Mouse (Mus musculus) MEL (cell line): Measurements from ENCODE around the gene Fxyd7. TPM values are rescaled to one million over a fixed set of nuclear protein-coding genes. Genes with fewer than 3 reads are reported as not detected.
A peak's percentile ranks its signal among the peaks of the same experiment; 100 is the strongest.

Source experiments
- DNase-seq: peaks from one replicate; pipeline ENCODE4 v3.0.0; 2011; ENCODE audit warnings: low read depth, low spot score
- H3K27ac ChIP-seq: 2 replicates; pipeline ENCODE4 v1.5.1; 2012; ENCODE audit warnings: low read depth, mild to moderate bottlenecking, control low read depth, low read length, moderate library complexity; ENCODE audit not compliant: control insufficient read depth
- H3K27me3 ChIP-seq, 2 experiments: fragments of 150-350 bp in 1 of 2; sonication (generic) in 1 of 2; 2 replicates each; pipeline ENCODE4 v1.6.1; 2012; ENCODE audit warnings: low read length in 2 of 2, mild to moderate bottlenecking in 2 of 2, improper control_type of control experiment in 1 of 2, moderate library complexity in 1 of 2; ENCODE audit not compliant: insufficient read depth in 2 of 2, control insufficient read depth in 1 of 2
- H3K36me3 ChIP-seq, 2 experiments: 2 replicates each; pipeline ENCODE4 v1.6.1; 2012 to 2014; ENCODE audit warnings: low read length in 2 of 2, improper control_type of control experiment in 1 of 2, inconsistent platforms in 1 of 2, mild to moderate bottlenecking in 1 of 2; ENCODE audit not compliant: insufficient read depth in 2 of 2, control insufficient read depth in 1 of 2
- H3K4me1 ChIP-seq, 2 experiments: fragments of 150-350 bp in 1 of 2; sonication (generic) in 1 of 2; 2 replicates each; pipeline ENCODE4 v1.6.1; 2012; ENCODE audit warnings: low read length in 2 of 2, improper control_type of control experiment in 1 of 2, mild to moderate bottlenecking in 1 of 2; ENCODE audit not compliant: insufficient read depth in 2 of 2, control insufficient read depth in 1 of 2
- H3K4me3 ChIP-seq, 2 experiments: fragments of 150-350 bp in 1 of 2; sonication (generic) in 1 of 2; 2 replicates each; pipeline ENCODE4 v1.5.1; 2012; ENCODE audit warnings: low read depth in 2 of 2, low read length in 2 of 2, mild to moderate bottlenecking in 2 of 2, moderate library complexity in 2 of 2, control low read depth in 1 of 2, improper control_type of control experiment in 1 of 2; ENCODE audit not compliant: control insufficient read depth in 1 of 2, insufficient read depth in 1 of 2
- H3K79me2 ChIP-seq: 2 replicates; pipeline ENCODE4 v1.6.1; 2012; ENCODE audit warnings: mild to moderate bottlenecking, low read length, moderate library complexity; ENCODE audit not compliant: control insufficient read depth, poor library complexity, insufficient read depth
- H3K9ac ChIP-seq: 2 replicates; pipeline ENCODE4 v1.6.1; 2012; ENCODE audit warnings: low read depth, mild to moderate bottlenecking, control low read depth, low read length, moderate library complexity; ENCODE audit not compliant: control insufficient read depth, poor library complexity, severe bottlenecking
- H3K9me3 ChIP-seq: fragments of 150-350 bp; sonication (generic); replicated peaks from 2 replicates; pipeline ENCODE4 v1.6.1; 2012; ENCODE audit warnings: mild to moderate bottlenecking, low read length, improper control_type of control experiment, moderate library complexity; ENCODE audit not compliant: insufficient read depth
- BHLHE40 ChIP-seq: IDR thresholded peaks from 2 replicates; pipeline ENCODE4 v1.6.1; 2012; ENCODE audit warnings: low read depth, mild to moderate bottlenecking, inconsistent platforms, low read length, improper control_type of control experiment, borderline replicate concordance
- CHD1 ChIP-seq: IDR thresholded peaks from 2 replicates; pipeline ENCODE4 v1.6.1; 2012; ENCODE audit warnings: low read depth, mild to moderate bottlenecking, inconsistent platforms, low read length, improper control_type of control experiment
- CHD2 ChIP-seq: IDR thresholded peaks from 2 replicates; pipeline ENCODE4 v1.6.1; 2011; ENCODE audit warnings: low read length, improper control_type of control experiment
- ELF1 ChIP-seq: IDR thresholded peaks from 2 replicates; pipeline ENCODE4 v1.6.1; 2014; ENCODE audit warnings: low read depth, mild to moderate bottlenecking, inconsistent platforms, low read length, improper control_type of control experiment, moderate library complexity
- HCFC1 ChIP-seq: IDR thresholded peaks from 2 replicates; pipeline ENCODE4 v1.6.1; 2012; ENCODE audit warnings: low read depth, mild to moderate bottlenecking, inconsistent platforms, low read length, improper control_type of control experiment, moderate library complexity
- KAT2A ChIP-seq: conservative IDR thresholded peaks from 2 replicates; pipeline ENCODE4 v1.6.1; 2012; ENCODE audit warnings: low read depth, low read length, improper control_type of control experiment, inconsistent platforms
- MAFK ChIP-seq: IDR thresholded peaks from 2 replicates; pipeline ENCODE4 v1.6.1; 2011; ENCODE audit warnings: low read depth, mild to moderate bottlenecking, low read length, improper control_type of control experiment, borderline replicate concordance
- MAX ChIP-seq: IDR thresholded peaks from 2 replicates; pipeline ENCODE4 v1.6.1; 2011; ENCODE audit warnings: low read length, improper control_type of control experiment
- MXI1 ChIP-seq: IDR thresholded peaks from 2 replicates; pipeline ENCODE4 v1.6.1; 2011; ENCODE audit warnings: mild to moderate bottlenecking, low read depth, low read length, improper control_type of control experiment
- MYC ChIP-seq: IDR thresholded peaks from 2 replicates; pipeline ENCODE4 v1.6.1; 2011; ENCODE audit warnings: low read depth, mild to moderate bottlenecking, low read length, improper control_type of control experiment, moderate library complexity
- POLR2AphosphoS2 ChIP-seq: IDR thresholded peaks from 2 replicates; pipeline ENCODE4 v1.6.1; 2011; ENCODE audit warnings: low read length, improper control_type of control experiment
- RAD21 ChIP-seq: IDR thresholded peaks from 2 replicates; pipeline ENCODE4 v1.6.1; 2011; ENCODE audit warnings: mild to moderate bottlenecking, low read depth, low read length, improper control_type of control experiment
- RCOR1 ChIP-seq: IDR thresholded peaks from 2 replicates; pipeline ENCODE4 v1.6.1; 2012; ENCODE audit warnings: low read depth, mild to moderate bottlenecking, inconsistent platforms, low read length, improper control_type of control experiment
- SMC3 ChIP-seq: IDR thresholded peaks from 2 replicates; pipeline ENCODE4 v1.6.1; 2011; ENCODE audit warnings: low read depth, low read length, improper control_type of control experiment
- TBP ChIP-seq: IDR thresholded peaks from 2 replicates; pipeline ENCODE4 v1.8.0; 2011; ENCODE audit warnings: low read depth, low read length, improper control_type of control experiment
- USF2 ChIP-seq, 2 experiments: IDR thresholded peaks; 2 replicates each; pipeline ENCODE4 v1.6.1; 2011 to 2012; ENCODE audit warnings: improper control_type of control experiment in 2 of 2, low read length in 2 of 2, borderline replicate concordance in 1 of 2, inconsistent platforms in 1 of 2, low read depth in 1 of 2, mild to moderate bottlenecking in 1 of 2; ENCODE audit not compliant: insufficient read depth in 1 of 2
- ZC3H11A ChIP-seq: IDR thresholded peaks from 2 replicates; pipeline ENCODE4 v1.6.1; 2012; ENCODE audit warnings: low read depth, mild to moderate bottlenecking, inconsistent platforms, low read length, improper control_type of control experiment
- ZKSCAN1 ChIP-seq: IDR thresholded peaks from 2 replicates; pipeline ENCODE4 v1.6.1; 2012; ENCODE audit warnings: low read depth, mild to moderate bottlenecking, inconsistent platforms, low read length, improper control_type of control experiment, moderate library complexity
- ZNF384 ChIP-seq: IDR thresholded peaks from 2 replicates; pipeline ENCODE4 v1.6.1; 2012; ENCODE audit warnings: low read depth, mild to moderate bottlenecking, inconsistent platforms, low read length, improper control_type of control experiment
- polyA plus RNA-seq, 2 experiments: library from polyadenylated mRNA; stranded (reverse) in 1 of 2; unstranded in 1 of 2; fragments of >175 nt in 1 of 2; fragments of >200 nt in 1 of 2; gene quantifications; 2 replicates each; pipeline versions ENCODE4 v1.2.1 to v1.2.4; 2012; ENCODE audit warnings: low replicate concordance in 2 of 2, low read depth in 1 of 2; ENCODE audit not compliant: insufficient read length in 2 of 2, insufficient read depth in 1 of 2, missing spikeins in 1 of 2
- total RNA-seq: library from RNA; depleted of rRNA; stranded (reverse); fragments of 300-350 nt; gene quantifications from 2 replicates; pipeline ENCODE4 v1.2.3, GENCODE M21; 2012

The Fxyd7 gene
- total and polyA plus RNA-seq, 3 experiments, result 0.11 TPM; not detected in 2

DNA sequence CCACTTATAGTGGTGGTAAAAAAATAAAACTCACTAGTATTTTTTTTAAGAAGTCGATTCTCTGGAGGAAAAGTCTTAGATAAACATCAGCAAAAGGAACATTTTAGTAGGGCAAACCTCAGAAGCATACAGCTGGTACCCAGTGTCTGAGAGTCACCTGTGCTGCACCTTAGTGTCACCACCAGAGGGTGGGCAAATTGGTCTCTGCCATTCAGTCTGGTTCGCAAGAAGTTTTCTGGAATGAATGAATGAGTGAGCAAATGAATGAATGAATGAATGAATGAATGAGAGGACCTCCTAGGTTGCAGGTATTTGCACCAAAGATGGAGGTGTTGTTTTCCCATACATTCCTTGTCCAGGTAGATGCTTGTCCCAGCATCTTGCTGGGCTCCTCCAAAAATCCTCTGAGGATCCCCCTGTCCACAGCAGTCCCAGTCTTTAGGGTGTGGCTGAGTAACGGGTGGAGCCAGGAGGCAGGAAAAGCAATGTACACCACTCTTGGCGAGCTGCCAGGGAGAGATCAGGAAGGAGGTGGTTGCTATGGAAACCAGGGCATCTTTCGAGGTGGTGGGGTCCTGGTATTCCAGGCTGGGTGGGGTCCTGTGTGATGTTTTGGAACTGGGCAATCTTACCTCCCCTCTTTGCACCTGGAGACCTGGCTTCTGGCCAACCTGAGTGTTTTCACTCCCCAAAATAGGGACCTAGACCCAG, 2.0 kb downstream of the Fxyd7 start:
- no peak overlapping the region for H3K27ac ChIP-seq
- H3K4me1 ChIP-seq, result no peaks in the 10 kb centered on the region; a peak in 1 of 4 replicates
- H3K9ac ChIP-seq, result no peak overlapping the region
- no peaks in the 10 kb centered on the region for H3K79me2 ChIP-seq
- no peak for DNase-seq
- H3K36me3 ChIP-seq, result no peaks in the 10 kb centered on the region
- H3K4me3 ChIP-seq, result no peak overlapping the region
- no peaks in the 10 kb centered on the region for H3K9me3 ChIP-seq
- no peak for TF ChIP-seq ZKSCAN1
- no peak for TF ChIP-seq RCOR1
- no peak for TF ChIP-seq MAFK
- no peak for TF ChIP-seq USF2 (IDR thresholded peaks at IDR 0.05; ENCODE audit: borderline replicate concordance in 1 of 2, insufficient read depth in 1 of 2, low read depth in 1 of 2, low read length in 2 of 2)
- TF ChIP-seq HCFC1, result no peak
- no peak for TF ChIP-seq ZC3H11A
- H3K27me3 ChIP-seq, result no peaks in the 10 kb centered on the region; a peak in 1 of 4 replicates

- peaks cover 0 to 10% of the 10 kb centered on the region in 2 experiments; a peak in 2 of 4 replicates for H3K36me3 ChIP-seq
- TF ChIP-seq ZNF384 (no peak), POLR2AphosphoS2 (no peak), CHD1 (no peak), CHD2 (no peak), MXI1 (no peak), RAD21 (no peak), RCOR1 (no peak), BHLHE40 (no peak), ZC3H11A (no peak), KAT2A (no peak), MAX (no peak), TBP (no peak), USF2 (IDR thresholded peaks at IDR 0.05; ENCODE audit: borderline replicate concordance in 1 of 2, insufficient read depth in 1 of 2, low read depth in 1 of 2, low read length in 2 of 2) (no peak), MYC (no peak), SMC3 (no peak), ELF1 (no peak), ZKSCAN1 (no peak)
- TF ChIP-seq, all 39 proteins: peak for 0
- H3K27me3 ChIP-seq, result no peaks in the 10 kb centered on the region
- DNase-seq, result no peak
- peak within 1 kb of the TSS; percentile 28 for H3K9ac ChIP-seq
- no peaks in the 10 kb centered on the region for H3K9me3 ChIP-seq
- H3K4me3 ChIP-seq, result peak within 1 kb of the TSS; percentile 32 to 35; a peak in 3 of 4 replicates
- H3K79me2 ChIP-seq, result no peaks in the 10 kb centered on the region
- peaks cover 2 to 23% of the 10 kb centered on the region in 2 experiments for H3K4me1 ChIP-seq
- H3K27ac ChIP-seq, result no peak within 1 kb of the TSS
Observed at GRCm38 (mm10) chr7:31042431-31042910, 8.8 kb downstream of the Fxyd7 start, which contains the start of gene Fxyd5. TSS of gene Fxyd5 (minus strand) at chr7:31042481.
